Mouse (Mus musculus) mature B cell (primary cell): ENCODE measurements around the gene Spint2.

Experiments used
- in situ Hi-C: fragments of 300-500 bp; cut with MboI; formaldehyde crosslinking; loops from 2 replicates; pipeline ENCODE4 v1.14.3; 2019

Gene Spint2

DNA sequence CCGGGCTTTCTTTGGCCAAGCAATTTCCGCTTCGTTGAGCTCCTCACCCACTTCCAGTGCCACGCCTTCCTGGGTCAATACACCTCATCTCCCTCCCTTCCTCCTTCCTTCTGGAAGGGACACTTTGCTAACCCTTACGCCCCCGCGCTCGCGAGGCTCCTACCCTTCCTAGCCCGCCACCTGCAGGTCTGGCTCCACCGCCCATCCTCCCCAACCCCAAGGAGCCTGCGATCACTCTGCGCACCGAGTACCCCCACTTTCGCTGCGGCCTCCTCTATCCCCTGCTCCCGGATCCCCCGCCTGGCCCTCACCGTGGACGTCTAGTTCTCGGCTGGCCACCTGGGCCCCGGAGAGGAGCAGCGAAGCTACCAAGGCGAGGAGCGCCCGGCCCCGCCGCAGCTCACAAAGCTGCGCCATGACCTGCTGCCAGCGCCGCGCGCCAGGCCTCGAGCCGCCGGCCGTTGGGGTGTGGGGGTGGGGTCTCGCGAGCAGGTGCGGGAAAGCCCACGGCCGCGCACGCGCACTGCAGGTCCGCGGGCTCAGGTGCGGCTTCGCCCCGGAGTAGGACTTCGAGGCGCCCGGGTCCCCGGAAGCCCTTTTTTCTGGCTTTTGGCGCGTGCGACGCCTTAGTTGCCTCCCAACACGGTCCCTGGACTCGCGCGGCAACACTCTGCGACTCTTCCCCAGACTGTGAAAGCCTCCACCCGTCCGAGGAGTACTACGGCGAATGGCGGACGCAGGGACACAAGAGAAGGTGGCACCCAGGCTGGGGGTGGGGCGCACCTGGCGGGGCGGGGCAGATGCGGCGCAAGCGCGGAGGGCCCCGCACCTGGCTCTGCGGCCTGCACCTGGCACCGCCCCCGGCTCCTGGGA, at the start of gene Spint2:
Gene Spint2, minus strand, starts transcription at position 712 of the 873 bp plus-strand sequence.
- in situ Hi-C loops: no loop called here

DNA sequence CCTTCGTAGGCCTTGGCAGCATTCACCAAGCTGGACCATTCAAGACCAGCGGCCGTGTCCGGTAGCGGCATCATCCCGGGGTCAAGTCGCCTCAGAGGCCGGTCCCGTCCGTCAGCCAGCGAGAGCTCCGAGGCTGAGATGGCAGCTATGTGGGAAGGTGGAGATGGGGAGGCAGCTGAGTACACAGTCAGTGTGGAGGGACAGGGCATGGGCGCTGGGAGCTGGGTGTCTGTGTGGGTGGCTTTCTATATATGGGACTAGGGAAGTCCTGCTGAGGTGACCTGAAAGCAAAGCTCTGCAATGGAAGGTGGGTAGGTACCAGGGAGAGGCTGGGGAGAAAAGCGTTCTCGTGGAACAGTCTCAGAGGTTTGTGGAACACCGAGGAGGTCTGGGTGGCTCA, 47.3 kb upstream of the Spint2 start:
- in situ Hi-C loops: no loop called here

DNA sequence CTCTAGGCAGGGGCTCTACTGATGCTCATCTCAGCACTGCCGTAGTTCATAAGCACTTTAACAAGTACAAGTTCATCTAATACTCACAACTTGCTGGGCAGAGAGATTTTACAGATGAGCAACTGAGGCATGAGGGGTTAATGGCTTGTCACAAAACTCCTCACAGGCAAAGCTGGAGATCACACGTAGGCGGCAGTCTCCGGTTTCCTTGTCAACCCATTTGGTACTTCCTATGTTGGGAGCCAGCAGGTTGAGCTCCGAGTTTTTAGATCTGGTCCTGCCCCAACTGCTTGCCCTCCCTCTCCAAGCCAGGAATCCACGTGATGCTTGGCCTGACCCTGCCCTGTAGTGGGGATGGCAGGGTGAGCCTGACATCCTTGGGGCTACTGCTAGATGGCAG, 45.4 kb upstream of the Spint2 start:
- in situ Hi-C loops: no loop called here

DNA sequence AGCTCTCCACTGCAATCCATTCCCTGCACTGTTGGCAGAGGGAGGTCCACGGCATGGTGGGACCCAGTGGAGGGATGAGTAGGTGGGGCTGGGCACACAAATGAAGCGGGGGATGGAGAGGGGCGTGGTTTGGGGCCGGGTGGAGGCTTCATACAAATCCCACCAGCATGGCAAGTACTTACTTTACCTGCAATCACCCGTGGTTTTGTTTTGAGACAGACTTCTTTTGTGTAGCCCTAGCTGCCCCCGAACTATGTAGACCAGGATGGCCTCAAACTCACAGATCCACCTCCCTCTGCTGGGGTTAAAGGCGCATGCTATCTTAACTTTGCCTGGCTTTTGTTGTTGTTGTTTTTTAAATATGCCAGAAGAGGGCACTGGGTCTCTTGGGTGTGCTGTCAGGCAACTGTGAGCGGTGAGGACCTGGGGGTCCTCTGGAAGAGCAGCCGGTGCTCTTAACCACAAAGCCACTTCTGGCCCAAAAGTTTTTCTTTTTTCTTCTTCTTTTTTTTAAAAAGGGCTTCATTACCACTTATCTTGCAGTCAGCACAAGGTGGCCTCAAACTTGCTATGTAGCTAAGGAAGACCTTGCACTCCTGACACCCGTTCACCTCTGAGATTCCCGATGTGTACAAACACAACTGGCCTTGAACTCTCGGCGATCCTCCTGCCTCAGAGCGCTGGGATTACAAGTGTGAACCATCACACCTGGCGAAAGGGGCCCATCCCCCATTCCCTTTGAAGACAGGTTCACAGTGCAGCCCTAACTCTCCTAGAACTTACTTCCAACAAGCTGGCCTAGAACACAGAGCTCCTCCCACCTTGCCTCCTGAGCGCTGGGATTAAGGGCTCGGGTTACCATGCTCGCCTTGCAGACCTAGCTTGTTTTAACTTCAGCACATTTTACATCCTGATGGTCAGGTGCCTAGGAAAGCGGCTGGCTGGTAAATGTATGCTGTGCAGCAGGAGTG, 37.9 kb upstream of the Spint2 start:
- in situ Hi-C loops: no loop called here

DNA sequence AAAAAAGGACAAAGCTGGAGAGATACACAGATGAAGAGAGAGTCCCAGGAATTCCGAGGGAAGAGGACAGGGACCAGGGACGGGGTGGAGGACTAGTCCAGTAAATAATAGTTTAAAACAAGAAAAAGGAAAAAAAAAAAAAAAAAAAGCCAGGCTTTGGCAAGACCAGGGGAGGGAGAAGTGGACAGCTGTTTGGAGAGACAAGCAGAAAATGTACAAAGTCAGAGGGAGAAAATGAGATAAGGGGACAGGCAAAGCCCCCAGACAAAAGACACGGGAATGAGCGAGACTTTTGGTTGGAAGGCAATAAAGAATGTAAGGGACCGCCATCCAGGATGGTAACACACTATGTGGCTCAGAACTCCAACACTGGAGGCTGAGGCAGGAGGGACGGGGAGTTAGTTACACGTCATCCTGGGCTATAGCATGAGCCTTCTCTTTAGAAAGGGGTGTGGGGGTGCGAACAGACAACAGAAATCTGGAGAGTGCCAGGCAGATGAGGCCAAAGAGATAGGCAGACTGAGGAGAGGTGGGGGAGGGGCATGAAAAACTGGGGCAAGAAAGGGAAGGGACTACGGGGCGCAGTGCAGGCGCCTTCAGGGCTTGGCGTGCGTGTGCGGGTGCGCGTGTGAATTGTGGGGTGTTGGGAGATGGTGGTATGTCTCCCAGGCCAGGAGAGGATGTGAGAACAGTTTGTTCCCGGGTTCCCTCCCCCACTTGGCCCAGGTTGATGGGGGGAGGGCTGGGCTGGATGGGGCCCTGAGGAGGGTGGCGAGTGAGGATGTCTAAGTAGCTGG, 36.6 kb upstream of the Spint2 start:
- in situ Hi-C loops: no loop called here

DNA sequence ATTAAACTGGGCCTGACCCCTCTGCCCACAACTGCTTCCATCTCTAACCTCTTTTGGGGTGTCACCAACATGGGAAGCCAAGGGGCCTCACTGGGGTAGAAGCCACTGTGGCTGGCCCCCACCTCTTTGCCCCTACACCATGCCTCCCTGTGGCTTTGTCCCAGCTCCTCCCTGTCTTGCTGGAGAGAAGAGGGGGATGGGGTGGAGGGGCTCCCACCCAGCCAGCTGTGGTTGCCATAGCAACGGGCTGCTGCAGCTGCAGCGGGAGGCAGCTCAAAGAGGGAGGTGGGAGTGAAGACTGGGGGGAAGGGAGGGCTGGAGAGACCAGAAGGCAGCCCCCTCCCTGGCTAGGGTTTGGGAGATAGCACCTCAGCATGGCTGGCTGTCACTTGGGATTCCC, 35.8 kb upstream of the Spint2 start:
- in situ Hi-C loops: no loop called here

DNA sequence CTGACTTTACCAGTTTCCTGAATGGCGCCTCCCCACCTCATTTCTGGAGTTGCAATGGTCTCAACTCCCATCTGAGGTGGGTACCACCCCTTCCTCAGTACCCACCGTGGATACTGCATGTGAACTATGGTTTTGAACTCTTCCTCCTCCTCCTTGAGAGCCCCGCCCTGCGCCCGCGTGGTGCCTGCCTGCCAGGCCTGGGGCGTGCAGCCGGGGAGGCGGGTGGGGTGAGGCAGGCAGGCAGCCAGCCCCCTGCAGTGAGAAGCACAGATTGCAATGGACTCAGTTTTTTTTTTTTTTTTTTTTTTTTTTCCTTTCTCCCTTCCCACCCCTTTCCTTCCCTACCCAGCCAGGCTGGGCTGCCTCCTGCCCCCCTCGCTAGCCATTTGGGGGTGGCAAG, 35.3 kb upstream of the Spint2 start:
- in situ Hi-C loops: no loop called here

DNA sequence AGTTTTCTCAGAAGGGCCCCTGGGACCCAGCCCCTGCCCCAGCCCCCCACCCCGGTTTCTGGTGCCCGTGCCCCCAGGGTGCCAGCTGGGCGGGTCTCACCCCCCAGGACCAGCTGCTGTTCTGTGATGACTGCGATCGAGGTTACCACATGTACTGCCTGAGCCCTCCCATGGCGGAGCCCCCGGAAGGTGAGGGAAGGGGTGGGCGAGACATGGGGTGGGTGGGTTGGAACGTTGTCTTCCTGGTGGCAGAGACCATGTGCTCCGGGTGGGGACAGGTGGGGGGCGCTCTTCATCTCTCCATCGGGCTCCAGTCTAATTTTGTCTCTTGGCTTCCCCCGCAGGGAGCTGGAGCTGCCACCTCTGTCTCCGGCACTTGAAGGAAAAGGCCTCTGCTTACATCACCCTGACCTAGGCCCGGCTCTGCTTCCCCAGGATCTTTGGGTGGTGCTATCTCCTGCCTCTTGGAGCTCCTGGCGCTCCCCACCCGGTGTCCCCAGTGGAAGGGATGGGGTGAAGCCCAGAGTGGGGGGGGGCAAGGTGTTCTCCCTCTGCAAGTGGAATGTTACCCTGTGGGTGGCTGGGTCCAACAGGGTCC, 34.5 kb upstream of the Spint2 start:
- in situ Hi-C loops: no loop called here

DNA sequence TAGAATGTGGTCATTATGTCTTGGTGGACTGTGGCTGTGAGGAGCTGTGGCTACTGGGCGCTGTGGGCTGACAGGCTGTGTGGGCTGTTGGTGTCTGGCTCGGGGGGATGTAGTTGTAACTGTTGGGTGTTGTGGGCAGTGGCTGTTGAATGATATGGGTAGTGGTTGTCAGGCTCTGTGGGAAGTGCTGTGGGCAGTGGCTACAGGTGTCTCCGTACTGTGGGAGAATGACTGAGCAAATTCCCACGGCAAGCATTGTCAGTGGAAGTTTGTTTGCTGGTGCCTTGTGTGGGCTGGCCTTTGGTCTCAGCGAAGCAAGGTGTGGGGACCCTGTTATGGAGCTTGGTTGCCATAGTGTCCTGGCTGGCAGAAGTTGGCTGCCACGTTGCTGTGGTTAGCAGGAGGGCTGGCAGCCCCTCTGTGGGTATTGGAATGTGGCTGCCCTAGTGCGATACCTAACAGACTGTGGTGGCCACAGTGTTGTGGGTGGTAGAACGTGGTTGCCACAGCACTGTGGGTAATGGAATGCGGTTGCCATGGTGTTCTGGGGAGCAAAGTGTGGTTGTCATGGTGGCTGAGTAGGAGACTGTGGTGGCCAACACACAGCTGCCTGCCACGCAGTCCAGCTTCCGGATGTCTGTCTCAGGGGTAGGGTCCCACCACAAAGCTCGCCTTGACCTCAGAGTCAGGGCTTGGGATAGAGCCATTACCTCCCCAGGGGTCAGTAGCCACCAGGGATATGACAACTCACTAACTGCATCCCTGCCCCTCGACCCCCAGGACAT, 33.3 kb upstream of the Spint2 start:
- in situ Hi-C loops: no loop called here

DNA sequence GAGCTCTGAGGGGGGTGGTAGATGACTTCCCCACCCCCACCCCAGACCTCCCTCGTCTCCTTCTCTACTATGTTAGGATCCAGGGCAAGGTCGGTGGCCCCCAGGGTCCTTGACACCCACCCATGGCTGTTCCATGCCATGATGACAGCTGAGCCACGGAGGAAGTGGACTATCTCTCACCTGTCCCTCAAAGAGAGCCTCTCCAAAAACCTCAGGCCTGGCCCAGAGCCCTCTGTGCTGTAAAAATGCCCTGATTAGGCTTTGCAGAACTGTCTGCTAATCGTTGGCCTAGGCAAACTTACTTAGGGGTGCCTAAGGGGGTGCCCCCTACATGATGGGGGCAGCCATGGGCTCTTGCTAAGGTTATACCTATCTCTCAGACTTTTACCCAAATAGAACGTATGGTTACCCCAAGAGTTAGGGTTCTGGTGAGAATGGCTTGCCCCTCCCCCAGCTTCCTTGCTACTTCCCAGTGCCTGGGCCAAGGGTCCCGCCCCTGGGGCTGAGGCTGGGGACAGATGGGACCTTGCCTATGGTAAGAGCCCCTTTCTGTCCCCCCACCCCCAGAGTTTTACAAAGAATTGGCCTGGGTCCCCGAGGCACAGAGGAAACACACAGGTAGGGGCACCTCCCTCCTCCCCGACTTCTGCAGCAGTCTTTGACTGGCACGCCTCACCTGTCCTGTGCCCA, 32.0 kb upstream of the Spint2 start:
- in situ Hi-C loops: no loop called here

DNA sequence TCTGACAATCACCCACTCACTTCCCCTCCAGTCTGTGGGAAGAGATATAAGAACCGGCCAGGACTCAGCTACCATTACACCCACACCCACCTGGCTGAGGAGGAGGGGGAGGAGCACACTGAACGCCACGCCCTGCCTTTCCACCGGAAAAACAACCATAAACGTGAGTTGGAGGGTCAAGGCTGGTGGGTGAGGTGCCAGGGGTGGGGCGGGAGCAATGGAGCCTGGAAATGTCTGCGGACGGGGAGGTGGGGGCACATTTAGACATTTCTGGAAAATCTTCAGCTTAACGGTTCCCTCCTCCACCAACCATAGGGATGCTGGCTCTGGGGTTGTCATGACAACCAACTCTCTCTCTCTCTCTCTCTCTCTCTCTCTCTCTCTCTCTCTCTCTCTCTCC, 31.3 kb upstream of the Spint2 start:
- in situ Hi-C loops: no loop called here

DNA sequence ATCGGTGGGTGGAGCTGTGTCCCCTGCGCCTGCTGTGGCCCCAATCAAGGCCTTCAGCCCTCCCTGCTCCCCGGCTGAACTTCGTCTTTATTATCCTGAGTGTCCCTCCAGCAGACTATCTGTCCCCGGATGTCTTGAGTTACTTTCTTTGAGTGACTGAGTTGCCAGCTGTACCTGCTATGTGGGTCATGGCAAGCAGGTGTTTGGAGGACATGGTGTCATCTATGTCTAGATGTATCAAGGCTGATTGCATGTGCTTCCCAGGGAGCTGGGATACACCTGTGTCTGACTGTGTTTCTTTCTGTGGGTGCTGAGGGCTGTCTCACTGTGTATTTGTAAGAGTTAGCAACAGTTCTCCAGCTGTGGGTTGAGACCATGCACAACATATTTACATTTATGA, 28.0 kb upstream of the Spint2 start:
- in situ Hi-C loops: no loop called here

DNA sequence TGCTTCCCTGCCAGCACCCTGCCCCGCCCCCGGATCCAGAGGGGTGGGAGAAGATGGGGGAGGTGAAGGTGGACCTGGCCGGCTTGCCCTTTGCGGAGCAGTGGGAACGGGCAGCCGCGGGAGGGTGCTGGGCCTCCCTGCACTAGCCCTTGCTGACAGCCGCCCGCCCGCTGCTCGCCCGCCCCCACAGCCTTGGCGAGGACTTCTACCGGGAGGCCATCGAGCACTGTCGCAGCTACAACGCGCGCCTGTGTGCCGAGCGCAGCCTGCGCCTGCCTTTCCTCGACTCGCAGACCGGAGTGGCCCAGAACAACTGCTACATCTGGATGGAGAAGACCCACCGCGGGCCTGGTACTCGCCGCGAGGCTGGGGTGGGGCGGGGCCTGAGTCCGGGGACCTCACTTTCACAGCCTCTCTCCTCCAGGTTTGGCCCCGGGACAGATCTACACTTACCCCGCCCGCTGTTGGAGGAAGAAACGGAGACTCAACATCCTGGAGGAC, 27.6 kb upstream of the Spint2 start:
- in situ Hi-C loops: no loop called here

DNA sequence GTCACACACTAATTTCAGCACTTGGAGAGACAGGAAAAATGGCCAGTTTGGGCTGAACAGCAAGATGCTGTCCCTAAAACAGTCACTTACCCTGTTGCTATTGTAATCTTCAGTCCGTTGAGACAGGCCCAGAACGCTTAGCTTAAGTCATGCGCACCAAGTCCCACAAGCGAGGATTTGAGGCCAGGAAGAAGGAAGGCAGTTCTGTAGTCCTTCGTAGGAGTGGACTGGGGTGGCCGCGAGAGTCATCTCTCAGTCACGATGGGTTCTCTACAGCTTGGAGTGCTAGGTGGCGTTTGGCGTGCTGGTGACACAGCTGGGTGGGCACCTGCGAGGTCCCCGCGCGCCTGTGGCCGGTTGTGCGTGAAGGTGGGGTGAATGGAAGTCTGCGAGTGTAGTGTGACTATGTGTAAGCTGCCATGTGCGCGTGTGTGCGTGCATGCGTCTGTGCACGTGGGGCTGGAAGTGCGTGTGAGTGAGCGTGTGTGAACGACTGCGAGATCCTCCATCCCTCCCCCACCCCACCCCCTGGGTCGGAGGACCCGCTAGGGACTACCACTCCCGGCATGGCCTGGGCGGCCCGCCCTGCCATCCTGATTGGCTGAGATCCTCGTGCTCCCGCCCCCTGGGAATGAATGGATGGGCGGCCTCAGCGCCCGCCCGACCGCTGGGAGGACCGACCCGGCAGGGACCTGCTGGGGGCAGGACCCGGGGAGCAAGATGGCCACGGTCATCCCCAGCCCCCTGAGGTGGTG, 25.8 kb upstream of the Spint2 start:
- in situ Hi-C loops: no loop called here

DNA sequence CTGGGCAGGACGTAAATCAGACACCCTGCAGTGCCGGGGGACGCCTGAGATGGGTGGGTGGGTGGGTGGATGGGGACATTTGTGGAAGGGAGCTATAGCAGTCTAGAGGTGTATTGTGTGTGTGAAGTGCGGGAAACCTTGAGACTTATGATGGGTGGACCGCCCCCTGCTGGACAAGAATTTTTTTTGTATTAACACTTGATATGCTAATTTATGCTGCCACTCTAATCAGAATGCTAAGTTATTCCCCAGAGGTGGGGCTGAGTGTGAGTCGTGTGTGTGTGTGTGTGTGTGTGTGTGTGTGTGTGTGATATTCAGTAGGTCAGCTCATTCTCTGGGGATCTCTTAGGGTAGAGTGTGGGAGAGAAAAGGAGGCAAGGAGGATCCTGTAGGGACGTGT, 24.9 kb upstream of the Spint2 start:
- in situ Hi-C loops: no loop called here

DNA sequence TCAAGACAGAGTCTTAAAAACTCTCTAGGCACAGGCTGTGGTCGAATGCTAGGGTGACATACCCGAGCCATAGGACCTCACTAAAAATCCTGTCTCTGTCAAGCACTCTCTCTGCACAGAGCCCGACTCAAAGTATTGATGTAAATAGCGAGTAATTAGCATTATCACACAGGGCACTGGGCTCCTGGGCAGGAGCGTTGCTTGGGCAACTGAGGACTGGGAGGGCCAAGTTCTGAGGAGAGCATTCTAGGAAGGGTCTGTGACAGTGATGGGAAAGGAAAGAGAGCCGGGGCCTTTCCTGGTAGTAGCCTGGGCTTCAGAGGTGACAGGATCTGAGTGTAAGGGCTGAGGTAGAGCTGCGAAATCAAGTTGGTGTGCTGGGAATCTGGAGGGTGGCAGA, 24.4 kb upstream of the Spint2 start:
- in situ Hi-C loops: no loop called here

DNA sequence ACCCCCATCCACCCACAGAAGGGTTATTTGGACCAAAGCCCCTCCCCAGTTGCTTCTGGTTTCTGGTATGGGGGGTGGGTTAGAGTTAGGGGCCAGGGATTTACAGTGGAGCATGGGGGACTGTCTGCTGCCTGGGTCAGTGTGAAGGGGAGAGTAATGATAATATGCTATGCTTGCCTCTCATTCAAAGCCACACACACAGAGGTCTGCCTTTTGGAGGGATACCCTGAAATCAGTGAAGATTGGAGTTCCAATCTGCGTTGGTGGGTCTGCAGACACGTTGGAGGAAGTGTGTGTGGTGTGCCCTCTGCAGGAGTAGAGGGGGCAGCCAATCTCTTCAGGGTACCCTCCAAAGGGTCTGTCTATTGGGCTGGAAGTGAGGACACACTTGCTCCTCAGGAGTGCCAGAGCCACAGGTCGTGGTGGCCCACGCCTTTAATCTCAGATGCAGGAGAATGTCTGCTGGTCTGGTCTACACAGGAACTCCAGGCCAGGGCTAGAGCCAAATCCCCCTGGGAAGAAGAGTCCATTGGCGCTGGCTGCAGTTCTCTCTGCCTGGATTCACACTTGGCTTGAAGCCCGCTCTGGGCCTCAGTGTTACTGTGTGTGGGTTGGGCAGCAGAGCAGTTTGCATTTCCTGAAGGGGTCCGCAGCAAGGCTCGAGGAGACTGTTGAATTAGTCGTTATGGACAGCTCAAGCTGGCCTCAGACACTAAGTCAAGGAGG, 23.7 kb upstream of the Spint2 start:
- in situ Hi-C loops: no loop called here

DNA sequence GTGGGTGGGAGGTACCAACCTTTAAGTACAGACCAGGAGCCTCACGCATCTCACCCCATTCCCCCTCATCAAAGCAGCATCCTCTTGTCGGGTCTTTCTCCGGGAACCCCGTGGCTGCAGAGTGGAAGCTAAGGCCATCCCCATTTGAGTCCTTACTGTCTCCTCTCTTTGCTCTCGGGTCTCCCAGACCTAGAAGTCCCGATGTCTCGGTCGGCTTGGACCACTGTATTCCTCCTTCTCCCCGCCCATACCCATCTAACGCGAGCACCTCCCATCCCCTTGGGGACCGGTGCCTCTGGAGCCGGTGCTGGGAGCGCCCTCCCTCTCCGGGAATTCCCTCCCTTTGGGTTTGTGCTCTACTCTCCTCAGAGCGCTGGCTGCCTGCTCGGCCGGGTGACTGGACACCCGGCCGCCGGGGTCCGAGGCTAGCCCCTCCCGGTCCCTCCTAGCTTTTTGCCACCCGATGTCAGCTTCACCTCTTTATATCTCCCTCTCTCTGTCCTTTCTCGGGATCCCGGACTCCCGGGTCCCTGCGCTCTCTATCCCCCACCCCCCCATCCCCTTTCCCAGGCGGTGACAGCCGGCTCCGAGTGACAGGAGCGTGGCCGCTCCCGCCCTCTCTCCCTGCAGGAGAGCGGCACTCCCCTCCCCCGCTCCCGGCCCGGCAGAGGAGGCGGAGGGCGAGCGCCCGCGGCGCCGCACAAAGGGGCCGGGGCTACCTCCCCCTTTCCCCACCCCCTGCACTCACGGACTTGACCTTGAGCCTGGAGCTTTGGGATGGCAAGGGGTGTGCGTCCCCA, 23.0 kb upstream of the Spint2 start:
- in situ Hi-C loops: no loop called here
